Mouse (Mus musculus) embryonic facial prominence, embryonic 11.5 days (tissue): ENCODE data around the gene Ldlrad3. TPM values are rescaled to one million over a fixed set of nuclear protein-coding genes. Genes with fewer than 3 reads are reported as not detected.

Source experiments
- ATAC-seq: fragments of 200-750 bp; cut with Nextera tagmentation; replicated peaks from 2 replicates; pipeline ENCODE4 v1.8.0; 2017; ENCODE audit warnings: low read depth; ENCODE audit not compliant: insufficient number of reproducible peaks, low FRiP score, low TSS enrichment
- DNase-seq: peaks from one replicate; pipeline ENCODE4 v3.0.0-alpha.2; 2015; ENCODE audit warnings: low spot score
- H3K27ac ChIP-seq: fragments of 300-500 bp; sonication (generic); replicated peaks from 2 replicates; pipeline ENCODE4 v1.5.1; 2014; ENCODE audit warnings: mild to moderate bottlenecking, low read depth, low read length, control low read depth
- H3K27me3 ChIP-seq: fragments of 300-500 bp; sonication (generic); 2 replicates; pipeline ENCODE4 v1.6.1; 2014; ENCODE audit warnings: mild to moderate bottlenecking, low read length, moderate library complexity, mixed read lengths; ENCODE audit not compliant: control insufficient read depth, insufficient read depth
- H3K36me3 ChIP-seq: fragments of 300-500 bp; sonication (generic); replicated peaks from 2 replicates; pipeline ENCODE4 v1.6.1; 2014; ENCODE audit warnings: low read depth, mild to moderate bottlenecking, low read length, moderate library complexity, mixed read lengths; ENCODE audit not compliant: control insufficient read depth, insufficient read depth
- H3K4me1 ChIP-seq: fragments of 300-500 bp; sonication (generic); 2 replicates; pipeline ENCODE4 v1.6.1; 2014; ENCODE audit warnings: low read length, mixed read lengths; ENCODE audit not compliant: control insufficient read depth, insufficient read depth
- H3K4me2 ChIP-seq: fragments of 300-500 bp; sonication (generic); 2 replicates; pipeline ENCODE4 v1.6.1; 2014; ENCODE audit warnings: low read depth, mild to moderate bottlenecking, control low read depth, low read length, moderate library complexity
- H3K4me3 ChIP-seq: fragments of 300-500 bp; sonication (generic); 2 replicates; pipeline ENCODE4 v1.5.1; 2014; ENCODE audit warnings: low read depth, low read length, control low read depth
- H3K9ac ChIP-seq: fragments of 300-500 bp; sonication (generic); replicated peaks from 2 replicates; pipeline ENCODE4 v1.6.1; 2014; ENCODE audit warnings: mild to moderate bottlenecking, control low read depth, low read length
- H3K9me3 ChIP-seq: fragments of 300-500 bp; sonication (generic); replicated peaks from 2 replicates; pipeline ENCODE4 v1.6.1; 2016; ENCODE audit warnings: mild to moderate bottlenecking, low read length, inconsistent platforms, mixed read lengths; ENCODE audit not compliant: control insufficient read depth
- WGBS: fragments of 180-500 bp; shearing (Covaris S2); extraction: QIAGEN DNeasy Blood & Tissue Kit; methylation state at CpG from one replicate; pipeline ENCODE4 v1.1.7; 2014; 5-methylcytosine and 5-hydroxymethylcytosine counted together
- polyA plus RNA-seq: library from polyadenylated mRNA; unstranded; fragments of >200 nt; fragmentation: Nextera tagmentation; extraction: Ambion mirVana; gene quantifications from 2 replicates; pipeline ENCODE4 v1.2.1, GENCODE M21; 2014

Ldlrad3 gene
- polyA plus RNA-seq, 1 experiment from 2014 or later: 47.6 TPM

- Histone ChIP-seq H3K27me3 (no peaks in the 10 kb centered on the region), H3K4me1 (no peaks in the 10 kb centered on the region), H3K36me3 (no peaks in the 10 kb centered on the region), H3K9me3 (no peaks in the 10 kb centered on the region), H3K4me2 (no peak overlapping the region), H3K27ac (no peak overlapping the region), H3K4me3 (no peak overlapping the region), H3K9ac (no peak overlapping the region)
- no peak for ATAC-seq
- WGBS: 88% methylated on average over 7 of the region's 7 CpGs
- DNase-seq: no peak
Measured at GRCm38 (mm10) chr2:102038895-102039667, 147.1 kb downstream of the Ldlrad3 start.

GRCm38 (mm10) chr2:102038229-102038894, 147.8 kb downstream of the Ldlrad3 start:
- Histone ChIP-seq H3K4me2 (no peak overlapping the region), H3K4me1 (no peaks in the 10 kb centered on the region), H3K9me3 (no peaks in the 10 kb centered on the region), H3K36me3 (no peaks in the 10 kb centered on the region), H3K9ac (no peak overlapping the region), H3K27ac (no peak overlapping the region), H3K4me3 (no peak overlapping the region), H3K27me3 (no peaks in the 10 kb centered on the region)
- no peak for ATAC-seq
- no peak for DNase-seq
- WGBS: 72% methylated on average over 10 of the region's 10 CpGs

GRCm38 (mm10) chr2:102036665-102037511, 149.3 kb downstream of the Ldlrad3 start:
- H3K9ac ChIP-seq: no peak overlapping the region; the same call in 1 of the 2 replicates
- WGBS: 78% methylated on average over 18 of the region's 18 CpGs
- ATAC-seq (no peak), DNase-seq (no peak)
- no peaks in the 10 kb centered on the region for H3K9me3 ChIP-seq
- no peaks in the 10 kb centered on the region for H3K4me1 ChIP-seq
- H3K4me3 ChIP-seq: no peak overlapping the region
- H3K36me3 ChIP-seq: no peaks in the 10 kb centered on the region
- H3K27ac ChIP-seq: no peak overlapping the region
- no peak overlapping the region for H3K4me2 ChIP-seq
- no peaks in the 10 kb centered on the region for H3K27me3 ChIP-seq

GRCm38 (mm10) chr2:102034513-102034879, 151.7 kb downstream of the Ldlrad3 start:
- Histone ChIP-seq H3K4me1 (no peaks in the 10 kb centered on the region), H3K36me3 (no peaks in the 10 kb centered on the region), H3K4me2 (no peak overlapping the region), H3K27me3 (no peaks in the 10 kb centered on the region), H3K9ac (no peak overlapping the region), H3K9me3 (no peaks in the 10 kb centered on the region), H3K4me3 (no peak overlapping the region), H3K27ac (no peak overlapping the region)
- WGBS: 88% methylated on average over 11 of the region's 11 CpGs
- DNase-seq (no peak), ATAC-seq (no peak)

- DNase-seq (no peak), ATAC-seq (no peak)
- Histone ChIP-seq H3K27me3 (no peaks in the 10 kb centered on the region), H3K4me1 (no peaks in the 10 kb centered on the region), H3K9me3 (no peaks in the 10 kb centered on the region), H3K4me2 (no peak overlapping the region), H3K4me3 (no peak overlapping the region), H3K27ac (no peak overlapping the region), H3K9ac (no peak overlapping the region), H3K36me3 (no peaks in the 10 kb centered on the region; the same call in 1 of the 2 replicates)
- WGBS: 79% methylated on average over 9 of the region's 9 CpGs
Measured at GRCm38 (mm10) chr2:102033818-102034512, 152.2 kb downstream of the Ldlrad3 start.

GRCm38 (mm10) chr2:102032713-102033343, 153.4 kb downstream of the Ldlrad3 start:
- no peaks in the 10 kb centered on the region for H3K27me3 ChIP-seq
- no peaks in the 10 kb centered on the region; the same call in 1 of the 2 replicates for H3K36me3 ChIP-seq
- no peak for DNase-seq
- H3K4me3 ChIP-seq: no peak overlapping the region
- ATAC-seq: no peak
- WGBS: 85% methylated on average over 9 of the region's 9 CpGs
- H3K9ac ChIP-seq: no peak overlapping the region
- no peak overlapping the region for H3K4me2 ChIP-seq
- no peaks in the 10 kb centered on the region; the same call in 1 of the 2 replicates for H3K9me3 ChIP-seq
- H3K4me1 ChIP-seq: no peaks in the 10 kb centered on the region
- H3K27ac ChIP-seq: no peak overlapping the region

GRCm38 (mm10) chr2:102030652-102031051, 155.5 kb downstream of the Ldlrad3 start:
- DNase-seq: peak; percentile 72
- Histone ChIP-seq H3K4me2 (no peak overlapping the region), H3K9me3 (no peaks in the 10 kb centered on the region; the same call in 1 of the 2 replicates), H3K36me3 (no peaks in the 10 kb centered on the region; the same call in 1 of the 2 replicates), H3K27ac (no peak overlapping the region), H3K9ac (no peak overlapping the region), H3K4me3 (no peak overlapping the region), H3K4me1 (no peaks in the 10 kb centered on the region), H3K27me3 (no peaks in the 10 kb centered on the region)
- 30% methylated on average over 5 of the region's 5 CpGs for WGBS
- no peak for ATAC-seq
